Mouse (Mus musculus): ENCODE measurements around the gene Metrn.

DNA sequence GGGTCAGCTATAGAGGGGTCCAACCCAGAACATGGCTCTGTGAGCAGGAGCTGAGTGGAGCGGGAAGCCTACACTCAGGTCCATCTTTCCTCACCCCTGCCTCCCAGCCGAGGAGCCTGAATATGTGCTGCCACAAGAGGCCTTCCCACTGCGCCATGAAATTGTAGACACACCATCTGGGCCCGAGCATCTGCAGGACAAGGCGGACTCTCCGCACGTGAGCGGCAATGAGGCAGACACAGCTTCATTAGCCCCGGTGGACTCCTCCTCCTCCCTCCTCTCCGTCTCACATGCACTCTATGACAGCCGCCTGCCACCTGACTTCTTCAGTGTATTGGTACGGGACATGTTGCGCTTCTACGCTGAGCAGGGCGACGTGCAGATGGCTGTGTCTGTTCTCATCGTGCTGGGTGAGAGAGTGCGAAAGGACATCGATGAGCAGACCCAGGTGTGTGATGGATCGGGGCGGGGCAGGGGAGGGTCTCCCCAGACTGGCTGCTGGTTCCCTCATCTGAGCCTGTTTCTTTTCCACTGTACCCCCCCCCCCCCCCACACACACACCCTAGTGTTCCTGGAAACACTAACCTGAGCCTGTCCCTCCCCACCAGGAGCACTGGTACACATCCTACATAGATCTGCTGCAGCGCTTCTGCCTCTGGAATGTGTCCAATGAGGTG lies 30.7 kb upstream of the Metrn start:
- TF ChIP-seq CTCF (conservative IDR thresholded peaks at IDR 0.05 in 1 of 2, IDR thresholded peaks at IDR 0.05 in 1 of 2; ENCODE audit: low read depth in 2 of 2, low read length in 2 of 2): no peak
- no peak for TF ChIP-seq MEF2A (IDR thresholded peaks at IDR 0.05; ENCODE audit: borderline replicate concordance, low read depth, low read length)
- no peak for TF ChIP-seq POLR2A (IDR thresholded peaks at IDR 0.05; ENCODE audit: low read depth, low read length)
- no peak for TF ChIP-seq SMC3 (IDR thresholded peaks at IDR 0.05; ENCODE audit: low read depth, low read length)
- no peak for TF ChIP-seq EP300 (IDR thresholded peaks at IDR 0.05; ENCODE audit: low read length)
- no peak for TF ChIP-seq TBP (conservative IDR thresholded peaks at IDR 0.05; ENCODE audit: low read depth, low read length)
- no peak for TF ChIP-seq TCF12 (IDR thresholded peaks at IDR 0.05; ENCODE audit: low read depth, low read length)
- no peak for TF ChIP-seq BHLHE40 (IDR thresholded peaks at IDR 0.05; ENCODE audit: low read depth, low read length)
- TF ChIP-seq POLR2AphosphoS2 (IDR thresholded peaks at IDR 0.05; ENCODE audit: low read depth, low read length): no peak
- no peak for TF ChIP-seq ZC3H11A (IDR thresholded peaks at IDR 0.05; ENCODE audit: low read depth, low read length)
- no peak for TF ChIP-seq ZNF384 (IDR thresholded peaks at IDR 0.05; ENCODE audit: low read depth, low read length)
- no peak for TF ChIP-seq USF2 (conservative IDR thresholded peaks at IDR 0.05; ENCODE audit: low read depth, low read length)
- no peak for TF ChIP-seq MAFK (IDR thresholded peaks at IDR 0.05; ENCODE audit: insufficient replicate concordance, low read length)
- TF ChIP-seq NRF1 (IDR thresholded peaks at IDR 0.05; ENCODE audit: low read depth, low read length): no peak
